Mouse (Mus musculus): ENCODE data around the gene Dysf. TPM values are rescaled to one million over a fixed set of nuclear protein-coding genes. Genes with fewer than 3 reads are reported as not detected.
"Not testable (repeated sequence)": the region's sequence is repeated elsewhere in the genome, so short reads cannot be mapped to it uniquely, and the experiment has no call there.

The Dysf gene
- polyA plus RNA-seq, 1 experiment from 2014 or later = 2.3 TPM

- peak overlapping the region; percentile 30 for H3K4me3 ChIP-seq (replicated peaks)
- WGBS = 4% methylated on average over 28 of the region's 28 CpGs
- no peak overlapping the region for H3K27ac ChIP-seq (replicated peaks)
- no peaks in the 10 kb centered on the region for H3K36me3 ChIP-seq
- peaks cover 9% of the 10 kb centered on the region for H3K4me1 ChIP-seq
- peaks cover 21% of the 10 kb centered on the region for H3K27me3 ChIP-seq (replicated peaks)
- ATAC-seq (ENCODE audit: low FRiP score) = no peak
- H3K9me3 ChIP-seq (replicated peaks) = no peaks in the 10 kb centered on the region
- no peak overlapping the region for H3K9ac ChIP-seq (replicated peaks)
- peak overlapping the region; percentile 59 for H3K4me2 ChIP-seq
Measured at GRCm38 (mm10) chr6:84018906-84019550, 10.6 kb downstream of the Dysf start.

- Histone ChIP-seq H3K4me3 (replicated peaks) (peak overlapping the region; percentile 30; the same call in 1 of the 2 replicates), H3K9ac (replicated peaks) (no peak overlapping the region), H3K36me3 (no peaks in the 10 kb centered on the region), H3K27me3 (replicated peaks) (peaks cover 21% of the 10 kb centered on the region), H3K4me2 (peak overlapping the region; percentile 59; the same call in 1 of the 2 replicates), H3K27ac (replicated peaks) (no peak overlapping the region), H3K4me1 (peaks cover 9% of the 10 kb centered on the region), H3K9me3 (replicated peaks) (no peaks in the 10 kb centered on the region)
- ATAC-seq (ENCODE audit: low FRiP score) = no peak
- WGBS = 79% methylated on average over 4 of the region's 4 CpGs
Measured at GRCm38 (mm10) chr6:84020002-84020401, 11.6 kb downstream of the Dysf start.

GRCm38 (mm10) chr6:84021990-84022389, 13.6 kb downstream of the Dysf start:
- Histone ChIP-seq H3K4me1 (peaks cover 9% of the 10 kb centered on the region), H3K9me3 (replicated peaks) (no peaks in the 10 kb centered on the region), H3K4me2 (no peak overlapping the region), H3K4me3 (replicated peaks) (no peak overlapping the region), H3K27me3 (replicated peaks) (peaks cover 21% of the 10 kb centered on the region), H3K27ac (replicated peaks) (no peak overlapping the region), H3K9ac (replicated peaks) (no peak overlapping the region), H3K36me3 (no peaks in the 10 kb centered on the region)
- ATAC-seq (ENCODE audit: low FRiP score) = no peak
- WGBS = 88% methylated on average over 3 of the region's 3 CpGs

GRCm38 (mm10) chr6:84025636-84026035, 17.2 kb downstream of the Dysf start:
- Histone ChIP-seq H3K4me2 (no peak overlapping the region), H3K27me3 (replicated peaks) (no peaks in the 10 kb centered on the region), H3K4me3 (replicated peaks) (no peak overlapping the region), H3K9ac (replicated peaks) (no peak overlapping the region), H3K36me3 (no peaks in the 10 kb centered on the region), H3K9me3 (replicated peaks) (no peaks in the 10 kb centered on the region), H3K4me1 (no peaks in the 10 kb centered on the region), H3K27ac (replicated peaks) (no peak overlapping the region)
- no peak for ATAC-seq (ENCODE audit: low FRiP score)
- 70% methylated on average over 3 of the region's 3 CpGs for WGBS

- Histone ChIP-seq H3K4me1 (no peaks in the 10 kb centered on the region), H3K9ac (replicated peaks) (no peak overlapping the region), H3K9me3 (replicated peaks) (no peaks in the 10 kb centered on the region), H3K27me3 (replicated peaks) (no peaks in the 10 kb centered on the region), H3K36me3 (no peaks in the 10 kb centered on the region), H3K4me2 (no peak overlapping the region), H3K27ac (replicated peaks) (no peak overlapping the region), H3K4me3 (replicated peaks) (no peak overlapping the region)
- ATAC-seq (ENCODE audit: low FRiP score) = no peak
Measured at GRCm38 (mm10) chr6:84028791-84029190, 20.4 kb downstream of the Dysf start.

- H3K9me3 ChIP-seq (replicated peaks) = no peaks in the 10 kb centered on the region
- no peak for ATAC-seq (ENCODE audit: low FRiP score)
- no peak overlapping the region for H3K9ac ChIP-seq (replicated peaks)
- WGBS = 86% methylated on average over 7 of the region's 7 CpGs
- H3K4me1 ChIP-seq = no peaks in the 10 kb centered on the region
- H3K27me3 ChIP-seq (replicated peaks) = no peaks in the 10 kb centered on the region
- no peak overlapping the region for H3K4me2 ChIP-seq
- no peaks in the 10 kb centered on the region for H3K36me3 ChIP-seq
- H3K27ac ChIP-seq (replicated peaks) = no peak overlapping the region
- H3K4me3 ChIP-seq (replicated peaks) = no peak overlapping the region
Measured at GRCm38 (mm10) chr6:84029775-84030174, 21.4 kb downstream of the Dysf start.

GRCm38 (mm10) chr6:84032516-84032915, 24.1 kb downstream of the Dysf start:
- H3K27ac ChIP-seq (replicated peaks); H3K4me3 ChIP-seq (replicated peaks); ATAC-seq (ENCODE audit: low FRiP score); H3K27me3 ChIP-seq (replicated peaks); H3K9me3 ChIP-seq (replicated peaks); H3K36me3 ChIP-seq; H3K9ac ChIP-seq (replicated peaks); H3K4me1 ChIP-seq; H3K4me2 ChIP-seq: not testable (repeated sequence)
- 80% methylated on average over 5 of the region's 5 CpGs for WGBS

GRCm38 (mm10) chr6:84043251-84043940, 35.0 kb downstream of the Dysf start:
- H3K27me3 ChIP-seq (replicated peaks) = no peaks in the 10 kb centered on the region
- H3K27ac ChIP-seq (replicated peaks) = no peak overlapping the region
- no peaks in the 10 kb centered on the region for H3K36me3 ChIP-seq
- H3K4me3 ChIP-seq (replicated peaks) = no peak overlapping the region
- WGBS = 75% methylated on average over 6 of the region's 6 CpGs
- no peak for ATAC-seq (ENCODE audit: low FRiP score)
- no peaks in the 10 kb centered on the region for H3K4me1 ChIP-seq
- H3K4me2 ChIP-seq = no peak overlapping the region
- no peaks in the 10 kb centered on the region for H3K9me3 ChIP-seq (replicated peaks)
- H3K9ac ChIP-seq (replicated peaks) = no peak overlapping the region

- no peak for ATAC-seq (ENCODE audit: low FRiP score)
Measured at GRCm38 (mm10) chr6:84044679-84045078, 36.3 kb downstream of the Dysf start.

GRCm38 (mm10) chr6:84048856-84049255, 40.5 kb downstream of the Dysf start:
- WGBS = 78% methylated on average over 2 of the region's 2 CpGs
- ATAC-seq (ENCODE audit: low FRiP score) = no peak

More at GRCm38 (mm10) chr6:84044679-84045078, 36.3 kb downstream of the Dysf start:
- H3K9me3 ChIP-seq (replicated peaks) = no peaks in the 10 kb centered on the region
- H3K9ac ChIP-seq (replicated peaks) = no peak overlapping the region
- no peak overlapping the region for H3K4me2 ChIP-seq
- H3K27ac ChIP-seq (replicated peaks) = no peak overlapping the region
- H3K4me3 ChIP-seq (replicated peaks) = no peak overlapping the region
- H3K4me1 ChIP-seq = no peaks in the 10 kb centered on the region
- WGBS = 82% methylated on average over 3 of the region's 3 CpGs
- no peaks in the 10 kb centered on the region for H3K27me3 ChIP-seq (replicated peaks)
- H3K36me3 ChIP-seq = no peaks in the 10 kb centered on the region

GRCm38 (mm10) chr6:84050238-84050637, 41.8 kb downstream of the Dysf start:
- H3K36me3 ChIP-seq = no peaks in the 10 kb centered on the region
- no peaks in the 10 kb centered on the region for H3K27me3 ChIP-seq (replicated peaks)
- no peak overlapping the region for H3K9ac ChIP-seq (replicated peaks)
- no peak overlapping the region for H3K27ac ChIP-seq (replicated peaks)
- no peak overlapping the region for H3K4me3 ChIP-seq (replicated peaks)
- ATAC-seq (ENCODE audit: low FRiP score) = no peak
- H3K4me1 ChIP-seq = no peaks in the 10 kb centered on the region
- no peak overlapping the region for H3K4me2 ChIP-seq
- no peaks in the 10 kb centered on the region for H3K9me3 ChIP-seq (replicated peaks)
- WGBS = 92% methylated on average over 4 of the region's 4 CpGs

More at GRCm38 (mm10) chr6:84048856-84049255, 40.5 kb downstream of the Dysf start:
- H3K4me3 ChIP-seq (replicated peaks) = no peak overlapping the region
- H3K4me1 ChIP-seq = no peaks in the 10 kb centered on the region
- no peak overlapping the region for H3K4me2 ChIP-seq
- no peaks in the 10 kb centered on the region for H3K9me3 ChIP-seq (replicated peaks)
- no peak overlapping the region for H3K9ac ChIP-seq (replicated peaks)
- H3K36me3 ChIP-seq = no peaks in the 10 kb centered on the region
- H3K27ac ChIP-seq (replicated peaks) = no peak overlapping the region
- H3K27me3 ChIP-seq (replicated peaks) = no peaks in the 10 kb centered on the region

- no peaks in the 10 kb centered on the region for H3K36me3 ChIP-seq
- no peak overlapping the region for H3K4me3 ChIP-seq (replicated peaks)
- H3K27me3 ChIP-seq (replicated peaks) = no peaks in the 10 kb centered on the region
- H3K9ac ChIP-seq (replicated peaks) = no peak overlapping the region
- H3K9me3 ChIP-seq (replicated peaks) = no peaks in the 10 kb centered on the region
- no peak overlapping the region for H3K4me2 ChIP-seq
- WGBS = 63% methylated on average over 6 of the region's 6 CpGs
- no peak for ATAC-seq (ENCODE audit: low FRiP score)
- no peak overlapping the region for H3K27ac ChIP-seq (replicated peaks)
- H3K4me1 ChIP-seq = no peaks in the 10 kb centered on the region
Measured at GRCm38 (mm10) chr6:84051032-84051431, 42.6 kb downstream of the Dysf start.

Measured in neural tube, embryonic 15.5 days (tissue).